Mouse (Mus musculus): ENCODE results near the gene Cchcr1.

Cchcr1 gene

DNA sequence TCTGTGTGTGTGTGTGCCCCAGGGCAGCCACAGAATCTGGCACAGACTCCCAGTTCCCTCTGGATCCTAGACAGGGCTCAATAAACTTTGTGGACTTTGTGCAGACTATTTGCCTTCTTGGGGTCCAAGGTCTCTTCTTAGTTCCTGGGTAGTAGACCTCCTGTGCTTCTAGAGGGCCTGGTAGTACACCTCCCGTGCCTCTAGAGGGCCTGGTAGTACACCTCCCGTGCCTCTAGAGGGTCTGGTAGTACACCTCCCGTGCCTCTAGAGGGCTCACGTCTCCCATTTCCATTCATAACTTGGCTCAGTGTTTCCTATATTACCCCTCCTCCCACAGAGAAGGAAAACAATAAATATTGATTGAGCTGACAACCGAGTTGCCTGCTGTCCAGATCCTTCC lies 39.9 kb downstream of the Cchcr1 start:
- DNase-seq: peak; percentile 53 to 71

DNA sequence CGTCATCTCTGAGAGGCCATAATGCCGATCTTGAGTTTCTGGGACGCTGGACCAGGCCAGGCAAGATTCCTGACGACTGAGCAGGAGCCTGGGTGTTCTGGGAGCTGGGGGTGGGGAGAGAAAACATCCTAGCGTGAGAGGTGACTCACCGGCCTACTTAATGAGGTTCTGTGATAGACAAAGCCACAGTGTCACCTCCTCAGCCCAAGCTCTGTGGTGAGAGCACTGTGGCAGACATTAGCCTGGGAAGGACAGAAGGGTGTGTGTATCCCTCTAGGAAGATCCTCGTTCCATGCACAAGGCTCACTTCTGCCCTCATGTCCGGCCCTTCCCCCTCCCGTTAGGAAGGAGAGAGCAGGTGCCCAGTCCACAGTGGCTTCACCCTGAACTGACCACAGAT lies 40.5 kb downstream of the Cchcr1 start:
- no peak for DNase-seq

DNA sequence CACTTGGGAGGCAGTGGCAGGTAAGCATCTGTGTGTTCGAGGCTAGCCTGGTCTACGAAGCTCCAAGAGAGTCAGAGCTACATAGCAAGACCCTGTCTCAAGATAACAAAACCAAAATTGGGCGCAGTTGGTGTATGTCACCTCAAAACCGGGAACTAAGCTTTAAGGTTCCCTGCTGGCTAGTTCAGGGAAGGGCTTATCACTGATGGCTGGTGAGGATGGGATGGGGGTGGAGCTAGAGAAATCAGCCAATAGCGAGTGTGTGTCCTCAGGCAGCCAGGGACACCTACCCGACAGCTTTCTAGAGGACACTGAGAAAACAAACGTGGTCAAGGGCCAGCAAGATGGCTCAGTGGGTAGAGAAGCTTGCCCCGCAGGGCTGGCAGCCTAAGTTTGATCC lies 41.3 kb downstream of the Cchcr1 start:
- DNase-seq: no peak

DNA sequence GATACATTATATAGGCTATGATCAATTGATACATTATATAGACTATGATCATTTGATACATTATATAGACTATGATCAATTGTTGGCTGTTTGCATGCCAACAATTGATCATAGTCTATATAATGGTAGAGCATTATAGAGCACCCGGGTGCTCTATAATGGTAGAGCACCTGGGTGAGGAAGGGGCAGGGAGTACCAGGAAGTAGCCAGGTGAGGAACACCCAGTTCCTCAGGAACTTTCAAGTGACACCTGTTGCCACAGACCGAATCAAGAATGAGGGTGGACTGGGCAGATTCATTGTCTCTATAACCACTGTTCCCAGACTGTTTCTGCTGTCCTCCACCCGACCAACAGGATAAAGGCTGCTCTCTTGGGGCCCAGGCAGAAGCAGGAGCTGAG lies 50.2 kb downstream of the Cchcr1 start, which contains the start of gene 2300002M23Rik:
Gene 2300002M23Rik, plus strand, starts transcription at position 301 of the 400 bp plus-strand sequence.
- DNase-seq: no peak

DNA sequence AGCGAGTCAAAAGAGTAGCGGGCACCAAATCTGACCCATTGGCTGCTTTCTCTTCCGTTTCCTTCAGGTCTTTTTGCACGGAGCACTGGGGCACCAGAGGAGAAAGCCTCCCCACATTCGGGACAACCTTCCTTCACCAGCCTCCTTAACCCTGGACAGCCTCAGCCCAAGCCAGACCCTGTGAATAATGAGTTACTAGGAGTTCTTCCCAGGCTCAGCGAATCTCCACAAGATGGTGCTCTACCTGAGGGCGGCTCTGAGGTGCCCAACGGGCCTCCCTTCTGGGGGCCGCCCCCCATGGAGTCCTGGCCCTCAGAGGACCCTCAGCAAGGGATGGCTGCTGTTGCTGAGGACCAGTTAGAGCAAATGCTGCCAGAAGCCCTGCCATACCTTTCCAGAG lies 50.9 kb downstream of the Cchcr1 start:
- DNase-seq: no peak

DNA sequence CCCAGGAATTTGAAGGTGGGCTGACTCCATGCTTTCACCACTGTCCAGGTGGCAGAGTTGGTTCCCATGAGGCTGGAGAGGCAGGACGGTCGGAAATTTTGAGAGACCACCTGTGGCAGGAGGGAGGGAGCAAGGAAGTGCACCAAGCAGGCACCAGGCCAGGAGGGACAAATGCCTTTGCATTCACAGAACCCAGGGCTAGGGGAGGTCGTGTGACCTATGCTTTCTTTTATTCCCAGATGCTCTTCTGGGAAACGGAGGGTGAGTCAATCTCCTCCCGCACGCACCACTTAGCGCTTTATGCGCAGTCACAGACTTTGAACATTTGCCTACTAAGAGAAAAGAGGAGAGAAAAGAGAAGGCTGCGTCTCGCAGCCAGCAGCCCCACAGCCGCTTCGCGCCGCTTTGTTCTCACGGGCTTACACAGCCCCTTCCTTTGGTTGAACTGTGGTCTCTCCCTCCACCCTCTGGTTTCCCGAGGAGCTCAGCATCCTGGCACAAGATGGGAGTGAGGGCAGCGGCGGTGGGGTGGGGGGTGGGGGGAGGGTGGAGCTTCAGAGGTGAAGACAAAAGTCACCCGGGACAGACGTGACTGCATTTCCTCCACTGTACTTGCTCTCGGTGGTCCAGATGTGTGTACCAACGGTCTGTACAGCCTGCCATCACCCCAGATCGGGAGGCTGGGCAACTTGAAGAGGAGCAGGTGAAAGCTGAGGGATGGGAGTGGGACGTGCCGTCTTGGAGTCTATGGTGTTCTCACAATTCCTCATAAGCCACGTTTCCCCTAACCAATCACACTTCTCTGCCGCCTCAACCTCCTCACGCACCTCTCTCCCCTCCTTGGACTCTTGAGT lies 52.4 kb downstream of the Cchcr1 start:
- DNase-seq: no peak

DNA sequence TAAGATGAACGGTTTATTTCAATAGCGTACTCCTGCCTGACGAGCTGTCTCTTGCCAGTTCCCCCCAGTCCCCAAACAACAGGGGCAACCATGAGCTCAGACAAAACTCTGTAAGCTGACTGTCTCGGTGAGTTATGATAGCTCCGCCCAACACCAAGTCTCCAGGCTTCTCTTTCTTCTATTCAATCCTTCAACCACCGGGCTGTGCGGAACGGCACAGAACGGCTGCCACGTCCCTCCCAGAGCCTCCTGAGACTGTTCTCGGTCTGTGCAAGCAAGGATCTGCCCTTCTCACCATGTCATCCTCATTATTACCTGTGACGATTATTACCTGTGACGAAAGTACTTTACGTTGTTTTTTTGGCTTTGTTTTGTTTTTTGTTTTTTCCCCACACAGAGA lies 53.9 kb downstream of the Cchcr1 start:
- no peak for DNase-seq

DNA sequence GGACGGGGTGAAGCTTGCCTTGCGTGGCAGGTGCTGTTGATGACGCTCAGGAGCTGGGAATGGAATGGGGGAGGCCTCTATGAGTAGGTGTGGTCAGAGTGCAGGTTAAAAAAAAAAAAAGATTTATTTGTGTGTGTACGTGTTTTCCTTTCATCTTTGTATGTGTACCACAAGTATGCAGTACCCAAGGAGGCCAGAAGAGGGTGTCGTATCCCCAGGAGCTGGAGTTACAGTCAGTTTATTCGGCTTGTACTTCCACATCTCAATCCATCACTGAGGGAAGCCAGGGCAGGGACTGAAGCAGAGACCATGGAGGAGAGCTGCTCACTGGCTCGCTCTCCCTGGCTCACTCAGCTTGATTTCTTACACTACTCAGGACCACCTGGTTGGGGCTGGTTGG lies 54.6 kb downstream of the Cchcr1 start:
- DNase-seq: no peak

DNA sequence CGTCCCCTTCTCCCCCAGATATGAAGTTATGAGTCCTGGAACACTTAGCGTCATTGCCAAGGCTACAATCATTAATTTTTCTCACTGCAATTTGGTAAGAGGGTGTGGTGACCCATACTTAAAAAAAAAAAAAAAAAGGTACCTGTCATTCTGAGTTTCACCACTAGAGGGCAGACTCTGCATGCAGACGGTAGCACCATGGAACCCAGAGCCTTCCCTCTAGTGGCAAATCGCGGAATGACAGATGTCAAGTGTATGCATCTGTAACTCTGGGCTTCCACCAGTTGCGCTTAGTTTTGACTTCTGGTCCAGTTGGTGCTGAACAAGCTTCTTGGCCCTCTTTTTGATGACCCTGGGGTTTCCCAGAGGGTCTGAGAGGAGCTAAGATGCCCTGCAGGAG lies 61.3 kb downstream of the Cchcr1 start:
- DNase-seq: peak; percentile 51 to 85

Measured in lung, postnatal 4 days (tissue).